In genomic region chr10:30655655-30656054, GRCm38 (mm10) we compare ENCODE assay signal across 7 mouse cellular contexts. TPM values are rescaled to one million over a fixed set of nuclear protein-coding genes. Genes with fewer than 3 reads are reported as not detected.
A peak's percentile ranks its signal among the peaks of the same experiment; 100 is the strongest.
DNase-seq lines count a peak whose midpoint lies in the region; ATAC-seq and TF ChIP-seq lines count a peak whose summit lies in the region.

No protein-coding gene starts in this region.

- no peak for ATAC-seq in hindbrain, postnatal 0 days
- ATAC-seq in forebrain, embryonic 15.5 days (replicated peaks), result no peak

- H3K4me2 ChIP-seq in hindbrain, postnatal 0 days (ENCODE audit: low read depth, low read length), result peak overlapping the region; percentile 41
- H3K4me2 ChIP-seq in forebrain, embryonic 15.5 days (replicated peaks), result no peak overlapping the region

- WGBS in hindbrain, postnatal 0 days, result 17% methylated on average over 5 of the region's 5 CpGs
- 16% methylated on average over 5 of the region's 5 CpGs for WGBS in forebrain, embryonic 15.5 days

- no peaks in the 10 kb centered on the region for H3K27me3 ChIP-seq in hindbrain, postnatal 0 days (ENCODE audit: insufficient read depth, low read length)
- H3K27me3 ChIP-seq in forebrain, embryonic 15.5 days, result no peaks in the 10 kb centered on the region

- no peaks in the 10 kb centered on the region for H3K9me3 ChIP-seq in hindbrain, postnatal 0 days (ENCODE audit: low read length)
- H3K9me3 ChIP-seq in forebrain, embryonic 15.5 days, result no peaks in the 10 kb centered on the region

- H3K4me1 ChIP-seq in hindbrain, postnatal 0 days (ENCODE audit: insufficient read depth, low read length), result no peaks in the 10 kb centered on the region
- no peaks in the 10 kb centered on the region for H3K4me1 ChIP-seq in forebrain, embryonic 15.5 days

- TF ChIP-seq CTCF in brain, embryonic 14.5 days (IDR thresholded peaks at IDR 0.05; ENCODE audit: borderline replicate concordance, extremely low read depth, insufficient read depth, insufficient read length), result no peak
- no peak for TF ChIP-seq CTCF in hindbrain, postnatal 0 days (IDR thresholded peaks at IDR 0.05; ENCODE audit: low read depth)

- DNase-seq in ES-CJ7 (ENCODE audit: low read depth, low spot score), result peak; percentile 76
- DNase-seq in brain, embryonic 14.5 days (ENCODE audit: low read depth), result peak; percentile 11
- no peak for DNase-seq in hindbrain, postnatal 0 days (ENCODE audit: low spot score)
- peak; percentile 24 for DNase-seq in lung, postnatal 36 days
- DNase-seq in yolk sac, embryonic 10.5 days (ENCODE audit: low spot score), result peak; percentile 32
- DNase-seq in gastrocnemius, adult 8-10 months (ENCODE audit: low spot score in 2 of 2), result no peak

- no peaks in the 10 kb centered on the region; the same call in 1 of the 2 replicates for H3K36me3 ChIP-seq in hindbrain, postnatal 0 days (ENCODE audit: insufficient read depth, low read length)
- H3K36me3 ChIP-seq in forebrain, embryonic 15.5 days, result peaks cover 34% of the 10 kb centered on the region

- TF ChIP-seq POLR2A in brain, embryonic 14.5 days (IDR thresholded peaks at IDR 0.05; ENCODE audit: borderline replicate concordance, extremely low read depth, insufficient read depth, insufficient read length, poor library complexity, severe bottlenecking), result no peak

- 0 out of 2 replicates have a peak overlapping the region, but pooled peaks have one; percentile 2 for H3K4me3 ChIP-seq in hindbrain, postnatal 0 days (ENCODE audit: low read length)
- no peak overlapping the region for H3K4me3 ChIP-seq in forebrain, embryonic 15.5 days

- no peak overlapping the region for H3K9ac ChIP-seq in hindbrain, postnatal 0 days (replicated peaks; ENCODE audit: low read length)
- H3K9ac ChIP-seq in forebrain, embryonic 15.5 days (replicated peaks), result no peak overlapping the region

- no peak overlapping the region for H3K27ac ChIP-seq in hindbrain, postnatal 0 days
- no peak overlapping the region for H3K27ac ChIP-seq in forebrain, embryonic 15.5 days (replicated peaks)

RNA-seq across cellular contexts. Expression of gene Hint3, which starts 26.2 kb away (rescaled TPM):
- polyA plus RNA-seq in brain, embryonic 14.5 days (2012; rRNA removed), result 8.7 and 10.4 TPM in 2 replicates
- total RNA-seq in hindbrain, postnatal 0 days (2014; rRNA removed), result 19.9 and 24.4 TPM in 2 replicates
- 15.9 and 16.4 TPM in 2 replicates for polyA plus RNA-seq in hindbrain, postnatal 0 days (2015; fragmentation: Nextera tagmentation; extraction: Ambion mirVana)
- 10 to 100 TPM; 62.3 to 85.2 (median 73.5) TPM for total RNA-seq in gastrocnemius, adult 8-10 months (2022)
- polyA plus RNA-seq in forebrain, embryonic 15.5 days (2015; fragmentation: Nextera tagmentation; extraction: Ambion mirVana), result 22.9 and 25.6 TPM in 2 replicates

RNA-seq across cellular contexts. Expression of gene Trmt11, which starts 55.1 kb away (rescaled TPM):
- 6.2 and 6.6 TPM in 2 replicates for polyA plus RNA-seq in brain, embryonic 14.5 days (2012; rRNA removed)
- 4.5 and 4.9 TPM in 2 replicates for total RNA-seq in hindbrain, postnatal 0 days (2014; rRNA removed)
- polyA plus RNA-seq in hindbrain, postnatal 0 days (2015; fragmentation: Nextera tagmentation; extraction: Ambion mirVana), result 16.7 and 20.0 TPM in 2 replicates
- total RNA-seq in gastrocnemius, adult 8-10 months (2022), result 1 to 10 TPM; 2.6 to 4.4 (median 3.2) TPM
- polyA plus RNA-seq in forebrain, embryonic 15.5 days (2015; fragmentation: Nextera tagmentation; extraction: Ambion mirVana), result 24.1 and 24.8 TPM in 2 replicates

Comparison
In these comparisons a context has a peak if more than half of its experiments do, and no peak if none do; other contexts are left out.
1. DNase-seq: peak in ES-CJ7 (single experiment), brain, embryonic 14.5 days (single experiment), lung, postnatal 36 days (single experiment) and yolk sac, embryonic 10.5 days (single experiment); none in hindbrain, postnatal 0 days (single experiment) and gastrocnemius, adult 8-10 months (0 of 2).